Mouse (Mus musculus): ENCODE measurements around the gene Kcnj9.

- no peak for TF ChIP-seq CTCF (IDR thresholded peaks at IDR 0.05; ENCODE audit: borderline replicate concordance, extremely low read depth, insufficient read depth, insufficient read length)
- no peak for TF ChIP-seq POLR2A (IDR thresholded peaks at IDR 0.05; ENCODE audit: borderline replicate concordance, extremely low read depth, insufficient read depth, insufficient read length, poor library complexity, severe bottlenecking)
Measured at GRCm38 (mm10) chr1:172335804-172336203, 6.7 kb upstream of the Kcnj9 start.
